Mouse (Mus musculus) CH12.LX (cell line): ENCODE measurements at regions not wholly inside any gene's neighbourhood (a gene's known extent, or its start where the extent isn't known, plus 50 kb on each side); places are given as distances from the start of the nearest gene placed in this dataset.

Source experiments
- DNase-seq: peaks from one replicate; pipeline ENCODE4 v3.0.0-alpha.2; 2013; ENCODE audit errors: extremely low read depth
- H3K27ac ChIP-seq: 2 replicates; pipeline ENCODE4 v1.5.1; 2012; ENCODE audit warnings: low read depth, mild to moderate bottlenecking, control low read depth, moderate library complexity; ENCODE audit not compliant: insufficient read depth
- H3K27me3 ChIP-seq: replicated peaks from 2 replicates; pipeline ENCODE3; 2012; ENCODE audit warnings: inconsistent platforms
- H3K36me3 ChIP-seq, 2 experiments: replicated peaks in 1 of 2; 2 replicates each; pipeline versions ENCODE3 to v1.6.1; 2012; ENCODE audit warnings: inconsistent platforms in 1 of 2, low read length in 1 of 2, mild to moderate bottlenecking in 1 of 2, mixed read lengths in 1 of 2, moderate library complexity in 1 of 2; ENCODE audit not compliant: control insufficient read depth in 1 of 2, insufficient read depth in 1 of 2
- H3K4me1 ChIP-seq, 2 experiments: 2 replicates each; pipeline ENCODE4 v1.6.1; 2012; ENCODE audit warnings: inconsistent platforms in 1 of 2, moderate library complexity in 1 of 2; ENCODE audit not compliant: insufficient read depth in 2 of 2, control insufficient read depth in 1 of 2
- H3K4me2 ChIP-seq: 2 replicates; pipeline ENCODE4 v1.6.1; 2012; ENCODE audit warnings: low read depth, mild to moderate bottlenecking, control low read depth; ENCODE audit not compliant: poor library complexity, insufficient read depth, severe bottlenecking
- H3K4me3 ChIP-seq, 3 experiments: fragments of 150-350 bp in 1 of 3; sonication (generic) in 1 of 3; replicated peaks in 1 of 3; 2 replicates each; pipeline versions ENCODE3 to v1.5.1; 2011 to 2012; ENCODE audit warnings: low read depth in 2 of 3, low read length in 2 of 3, mild to moderate bottlenecking in 2 of 3, moderate library complexity in 2 of 3, control low read depth in 1 of 3, improper control_type of control experiment in 1 of 3, inconsistent platforms in 1 of 3, mixed read lengths in 1 of 3; ENCODE audit not compliant: poor library complexity in 1 of 3
- H3K79me2 ChIP-seq: replicated peaks from 2 replicates; pipeline ENCODE4 v1.6.1; 2012; ENCODE audit warnings: mild to moderate bottlenecking, moderate library complexity; ENCODE audit not compliant: control insufficient read depth, poor library complexity, insufficient read depth, severe bottlenecking; ENCODE audit errors: extremely low read depth
- H3K9ac ChIP-seq: 2 replicates; pipeline ENCODE4 v1.6.1; 2012; ENCODE audit warnings: low read depth, mild to moderate bottlenecking, control low read depth, moderate library complexity; ENCODE audit not compliant: insufficient read depth
- H3K9me3 ChIP-seq: replicated peaks from 2 replicates; pipeline ENCODE3; 2012; ENCODE audit warnings: low read length, inconsistent platforms, mixed read lengths
- CHD1 ChIP-seq: IDR thresholded peaks from 2 replicates; pipeline ENCODE4 v1.6.1; 2012; ENCODE audit warnings: low read depth, low read length, improper control_type of control experiment, inconsistent platforms
- CHD2 ChIP-seq: IDR thresholded peaks from 2 replicates; pipeline ENCODE4 v1.6.1; 2011; ENCODE audit warnings: low read length, improper control_type of control experiment
- CTCF ChIP-seq, 2 experiments: IDR thresholded peaks in 1 of 2; conservative IDR thresholded peaks in 1 of 2; 2 replicates each; pipeline ENCODE4 v1.5.1; 2011 to 2012; ENCODE audit warnings: low read depth in 2 of 2, low read length in 2 of 2, improper control_type of control experiment in 1 of 2, inconsistent platforms in 1 of 2, mild to moderate bottlenecking in 1 of 2, moderate library complexity in 1 of 2
- EP300 ChIP-seq: IDR thresholded peaks from 2 replicates; pipeline ENCODE4 v1.6.1; 2011; ENCODE audit warnings: low read length, improper control_type of control experiment
- HCFC1 ChIP-seq: IDR thresholded peaks from 2 replicates; pipeline ENCODE4 v1.6.1; 2012; ENCODE audit warnings: low read depth, mild to moderate bottlenecking, inconsistent platforms, low read length, improper control_type of control experiment
- JUN ChIP-seq: IDR thresholded peaks from 2 replicates; pipeline ENCODE4 v1.6.1; 2011; ENCODE audit warnings: low read depth, mild to moderate bottlenecking, low read length, improper control_type of control experiment, moderate library complexity; ENCODE audit not compliant: insufficient read depth
- MAFK ChIP-seq: IDR thresholded peaks from 2 replicates; pipeline ENCODE4 v1.6.1; 2011; ENCODE audit warnings: low read length, improper control_type of control experiment; ENCODE audit not compliant: insufficient replicate concordance
- MAX ChIP-seq: IDR thresholded peaks from 2 replicates; pipeline ENCODE4 v1.6.1; 2011; ENCODE audit warnings: low read length, improper control_type of control experiment
- NELFE ChIP-seq: IDR thresholded peaks from 2 replicates; pipeline ENCODE4 v1.6.1; 2011; ENCODE audit warnings: low read depth, low read length, improper control_type of control experiment
- PAX5 ChIP-seq: IDR thresholded peaks from 2 replicates; pipeline ENCODE4 v1.6.1; 2012; ENCODE audit warnings: low read length, inconsistent platforms, mixed read lengths
- POLR2A ChIP-seq: IDR thresholded peaks from 2 replicates; pipeline ENCODE4 v1.6.1; 2011; ENCODE audit warnings: low read depth, mild to moderate bottlenecking, improper control_type of control experiment, low read length
- POLR2AphosphoS2 ChIP-seq: IDR thresholded peaks from 2 replicates; pipeline ENCODE4 v1.6.1; 2011; ENCODE audit warnings: low read depth, low read length, improper control_type of control experiment
- TCF12 ChIP-seq: IDR thresholded peaks from 2 replicates; pipeline ENCODE4 v1.6.1; 2014; ENCODE audit warnings: low read depth, mild to moderate bottlenecking, inconsistent platforms, low read length, improper control_type of control experiment
- USF1 ChIP-seq: IDR thresholded peaks from 2 replicates; pipeline ENCODE4 v1.6.1; 2014; ENCODE audit warnings: low read depth, mild to moderate bottlenecking, inconsistent platforms, low read length, improper control_type of control experiment
- USF2 ChIP-seq: conservative IDR thresholded peaks from 2 replicates; pipeline ENCODE4 v1.6.1; 2011; ENCODE audit warnings: low read depth, low read length, improper control_type of control experiment
- ZC3H11A ChIP-seq: IDR thresholded peaks from 2 replicates; pipeline ENCODE4 v1.6.1; 2012; ENCODE audit warnings: low read depth, mild to moderate bottlenecking, inconsistent platforms, low read length, improper control_type of control experiment
- ZKSCAN1 ChIP-seq: IDR thresholded peaks from 2 replicates; pipeline ENCODE4 v1.6.1; 2012; ENCODE audit warnings: low read depth, inconsistent platforms, low read length, improper control_type of control experiment, borderline replicate concordance
- dilution Hi-C: fragments of 300-500 bp; cut with MboI; formaldehyde crosslinking; loops from 2 replicates; pipeline ENCODE4 v1.14.3; 2020; ENCODE audit warnings: low sequenced_read_pairs; ENCODE audit not compliant: extremely low pct_unique_long_range_greater_than_20kb, extremely low pct_ligation_motif_present
- in situ Hi-C: fragments of 300-500 bp; cut with MboI; formaldehyde crosslinking; loops from 3 replicates; pipeline ENCODE4 v1.14.3; 2019; ENCODE audit warnings: low sequenced_read_pairs, low pct_ligation_motif_present, low pct_unique_long_range_greater_than_20kb, mixed read lengths

DNA sequence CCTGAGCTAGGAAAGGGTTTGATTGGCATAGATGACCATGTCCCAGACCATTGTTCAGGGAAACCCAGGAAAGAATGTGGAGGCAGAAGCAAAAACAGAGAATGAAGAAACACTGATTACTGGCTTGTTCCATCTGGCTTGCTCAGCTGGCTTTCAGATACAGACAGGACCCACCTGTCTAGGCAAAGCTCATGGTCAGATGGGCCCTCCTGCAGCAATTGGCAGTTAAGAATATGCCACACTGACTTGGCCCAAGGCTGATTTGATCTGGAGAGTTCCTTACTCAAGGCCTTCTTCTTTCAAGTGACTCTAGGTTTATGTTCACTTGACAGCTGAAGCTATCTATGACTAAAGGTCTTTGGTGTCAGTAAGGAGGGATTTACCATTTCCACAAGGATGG, 195.9 kb upstream of the Grin3a start:
- H3K36me3 ChIP-seq: no peaks in the 10 kb centered on the region

DNA sequence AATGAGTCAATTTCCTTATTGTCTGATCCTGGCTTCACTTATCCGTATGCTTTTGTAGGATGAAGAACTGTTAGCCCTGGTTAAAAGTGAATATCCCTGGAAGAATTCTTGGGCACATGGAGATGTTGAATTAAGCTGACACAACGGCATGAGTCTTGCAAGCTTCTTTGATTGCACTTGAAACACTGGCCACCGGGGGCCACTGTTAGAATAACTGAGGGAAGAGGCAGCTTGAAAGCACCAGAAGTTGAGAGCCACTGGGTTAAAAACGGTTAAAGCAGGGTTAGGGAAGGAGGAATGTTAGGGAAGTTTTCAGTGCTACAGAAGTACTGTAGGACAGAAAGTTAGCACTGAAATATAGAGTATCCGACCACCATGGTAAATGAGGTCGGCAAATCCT, 190.5 kb upstream of the Grin3a start:
- Histone ChIP-seq H3K27me3 (no peaks in the 10 kb centered on the region), H3K36me3 (no peaks in the 10 kb centered on the region), H3K4me1 (no peaks in the 10 kb centered on the region), H3K79me2 (no peaks in the 10 kb centered on the region), H3K4me2 (no peak overlapping the region), H3K4me3 (no peak overlapping the region), H3K9ac (no peak overlapping the region), H3K9me3 (peaks cover 31% of the 10 kb centered on the region), H3K27ac (no peak overlapping the region)
- TF ChIP-seq CHD2 (no peak), CTCF (conservative IDR thresholded peaks at IDR 0.05 in 1 of 2, IDR thresholded peaks at IDR 0.05 in 1 of 2; ENCODE audit: low read depth in 2 of 2, low read length in 2 of 2) (0 out of 4 replicates have a peak, but pooled peaks of 1 of the 2 experiments have one; percentile 2), NELFE (no peak), USF2 (no peak), MAFK (no peak)
- dilution Hi-C loops (no loop called here), in situ Hi-C loops (no loop called here)
- no peak for DNase-seq

More for the DNA sequence above, 195.9 kb upstream of the Grin3a start:
- Histone ChIP-seq H3K4me2 (no peak overlapping the region), H3K27ac (no peak overlapping the region), H3K9ac (no peak overlapping the region), H3K4me3 (no peak overlapping the region), H3K4me1 (no peaks in the 10 kb centered on the region), H3K9me3 (peaks cover 34% of the 10 kb centered on the region)
- no peak for DNase-seq
- dilution Hi-C loops: no loop called here
- TF ChIP-seq TCF12 (no peak), PAX5 (no peak), POLR2A (no peak), USF1 (no peak), POLR2AphosphoS2 (no peak), CHD1 (no peak), MAX (no peak), JUN (no peak)
- TF ChIP-seq, all 38 proteins: peak for 0
- Histone ChIP-seq H3K27me3 (no peaks in the 10 kb centered on the region), H3K79me2 (no peaks in the 10 kb centered on the region)
- in situ Hi-C loops: no loop called here

DNA sequence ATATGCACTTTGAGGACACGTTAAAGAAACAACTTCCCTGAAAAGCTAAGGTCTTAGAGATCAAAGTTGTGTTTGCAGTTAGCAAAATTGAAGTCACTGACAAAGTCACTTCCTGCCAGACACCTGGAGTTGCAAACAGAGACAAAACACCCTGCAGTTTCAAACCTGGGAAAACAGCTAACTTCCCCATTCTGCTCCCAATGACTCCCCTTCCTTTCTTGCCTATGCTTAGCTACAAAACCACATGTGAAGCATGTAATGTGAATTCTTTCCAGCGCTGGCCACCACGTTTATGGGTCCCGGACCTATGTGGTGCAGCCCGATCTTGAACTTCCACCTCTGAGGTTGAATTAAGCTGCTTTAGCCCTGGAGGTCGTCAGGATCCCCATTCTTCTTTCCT, 179.8 kb upstream of the Grin3a start:
- H3K9ac ChIP-seq: no peak overlapping the region
- no peak overlapping the region for H3K4me2 ChIP-seq
- no peak overlapping the region for H3K27ac ChIP-seq
- H3K79me2 ChIP-seq: no peaks in the 10 kb centered on the region
- H3K27me3 ChIP-seq: no peaks in the 10 kb centered on the region
- H3K4me1 ChIP-seq: no peaks in the 10 kb centered on the region
- dilution Hi-C loops (no loop called here), in situ Hi-C loops (no loop called here)
- TF ChIP-seq ZKSCAN1: no peak
- no peak for TF ChIP-seq ZC3H11A
- TF ChIP-seq HCFC1: no peak
- no peak for TF ChIP-seq USF2
- no peak for TF ChIP-seq EP300
- TF ChIP-seq, all 38 proteins: peak for 0
- Histone ChIP-seq H3K9me3 (peaks cover 15% of the 10 kb centered on the region), H3K36me3 (no peaks in the 10 kb centered on the region), H3K4me3 (no peak overlapping the region)
- DNase-seq: no peak
